Mouse (Mus musculus) CH12.LX (cell line): ENCODE data around the gene Ttc7b.

Experiments used
- CTCF ChIP-seq, 2 experiments: IDR thresholded peaks in 1 of 2; conservative IDR thresholded peaks in 1 of 2; 2 replicates each; pipeline ENCODE4 v1.5.1; 2011 to 2012; ENCODE audit warnings: low read depth in 2 of 2, low read length in 2 of 2, improper control_type of control experiment in 1 of 2, inconsistent platforms in 1 of 2, mild to moderate bottlenecking in 1 of 2, moderate library complexity in 1 of 2
- MAX ChIP-seq: IDR thresholded peaks from 2 replicates; pipeline ENCODE4 v1.6.1; 2011; ENCODE audit warnings: low read length, improper control_type of control experiment
- POLR2A ChIP-seq: IDR thresholded peaks from 2 replicates; pipeline ENCODE4 v1.6.1; 2011; ENCODE audit warnings: low read depth, mild to moderate bottlenecking, improper control_type of control experiment, low read length
- ZNF384 ChIP-seq: IDR thresholded peaks from 2 replicates; pipeline ENCODE4 v1.6.1; 2012; ENCODE audit warnings: low read depth, low read length, improper control_type of control experiment, inconsistent platforms

- TF ChIP-seq CTCF (conservative IDR thresholded peaks at IDR 0.05 in 1 of 2, IDR thresholded peaks at IDR 0.05 in 1 of 2; ENCODE audit: low read depth in 2 of 2, low read length in 2 of 2) (no peak), POLR2A (no peak), MAX (no peak), ZNF384 (no peak)
Measured at GRCm38 (mm10) chr12:100275850-100276249, 244.8 kb downstream of the Ttc7b start.
